Mouse (Mus musculus): ENCODE results near the gene Eml6.
"Not testable (repeated sequence)": the region's sequence is repeated elsewhere in the genome, so short reads cannot be mapped to it uniquely, and the experiment has no call there.

Eml6 gene

DNA sequence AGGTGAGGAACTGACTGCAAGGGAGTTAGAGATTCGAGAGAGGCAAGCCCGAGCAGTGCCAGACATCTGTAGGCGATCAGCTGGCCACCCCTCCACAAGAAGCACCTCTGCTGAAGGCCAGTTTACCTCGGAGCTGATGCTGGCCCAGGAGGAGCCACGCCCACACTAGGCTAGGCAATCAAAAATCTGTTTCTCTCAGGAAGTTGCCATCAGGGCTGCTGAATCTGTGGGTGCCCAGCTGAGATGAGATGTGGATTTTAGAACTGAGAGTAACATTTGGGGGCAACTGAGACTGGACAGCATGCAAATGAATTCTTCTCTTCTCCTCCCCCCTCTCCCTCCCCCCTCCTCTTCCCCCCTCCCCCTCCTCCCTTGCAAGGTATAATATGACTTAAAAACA, 238.4 kb downstream of the Eml6 start:
- no peak for DNase-seq

DNA sequence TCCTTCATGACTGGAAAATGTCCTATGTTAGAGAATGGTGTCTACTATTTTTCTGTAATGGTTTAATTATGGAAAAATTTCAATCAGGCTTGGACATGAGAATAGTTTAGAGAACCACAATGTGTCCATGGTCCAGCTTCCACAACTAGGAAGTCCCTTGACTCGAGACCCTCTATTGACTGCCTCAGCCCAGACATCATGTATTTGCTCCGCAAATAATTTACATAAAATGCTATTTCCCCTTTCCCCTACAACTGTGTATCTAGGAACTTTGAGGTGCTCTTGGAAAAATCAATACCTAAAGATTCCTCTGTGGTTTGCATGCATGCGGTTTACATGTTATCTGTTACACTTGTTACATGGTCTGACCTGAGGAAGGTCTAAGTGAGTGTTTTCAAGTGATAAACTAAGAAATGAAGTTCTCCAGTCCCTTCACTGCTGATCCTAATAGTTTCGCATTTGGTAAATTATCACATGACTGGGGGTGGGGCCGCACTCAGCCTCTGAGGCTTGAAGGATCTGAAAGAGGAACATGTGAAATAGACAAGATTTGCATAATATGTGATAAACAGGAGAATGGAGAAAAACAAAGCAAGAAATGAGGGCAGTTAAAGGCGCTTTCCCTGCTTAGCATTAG, 239.1 kb downstream of the Eml6 start:
- DNase-seq: no peak

DNA sequence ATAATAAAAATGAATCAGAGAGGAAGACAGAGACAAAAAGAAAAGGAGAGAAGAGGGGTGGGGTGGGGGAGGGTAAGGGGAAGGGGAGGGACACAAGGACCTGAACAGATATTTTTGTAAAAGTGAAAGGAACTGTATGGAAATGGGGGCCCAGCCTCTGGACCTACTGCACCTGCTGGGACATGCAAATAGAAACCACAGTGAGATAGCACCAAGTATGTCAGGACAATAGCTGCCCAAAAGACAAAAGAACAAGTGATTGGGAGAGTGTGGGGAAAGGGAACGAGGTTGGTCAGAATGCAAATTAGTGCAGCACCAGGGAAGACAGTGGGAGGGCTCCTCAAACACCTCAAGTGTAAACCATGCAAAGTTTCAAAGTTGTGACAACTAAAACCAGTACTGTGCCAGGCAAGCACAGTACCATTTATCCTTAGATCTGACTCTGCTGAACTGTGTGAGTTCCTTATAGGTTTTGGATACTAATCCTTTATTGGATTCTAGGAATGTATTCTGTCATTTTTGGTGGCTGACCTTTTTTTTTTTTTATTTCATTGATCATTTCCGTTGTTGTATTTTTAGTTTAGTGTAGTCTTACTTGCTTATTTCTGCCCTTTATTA, 246.3 kb downstream of the Eml6 start:
- DNase-seq: no peak

DNA sequence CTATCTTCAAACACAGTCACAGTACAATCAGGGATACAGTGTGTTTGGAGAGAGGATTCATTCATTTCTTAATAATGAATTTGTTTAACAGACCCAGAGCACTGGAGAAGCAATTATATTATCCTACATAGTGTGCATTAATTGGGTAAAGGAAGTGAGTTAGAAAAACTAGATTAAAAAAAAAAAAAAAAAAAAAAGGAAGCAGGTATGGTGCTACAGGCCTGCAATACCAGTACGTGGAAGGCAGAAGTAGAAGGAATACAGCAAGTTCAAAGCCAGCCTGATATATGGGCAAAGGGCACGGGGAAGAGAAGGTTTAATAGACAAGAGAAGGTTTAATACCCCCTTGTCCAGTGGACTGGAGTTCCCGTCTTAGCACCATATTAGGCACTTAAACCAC, 246.9 kb downstream of the Eml6 start:
- no peak for DNase-seq

DNA sequence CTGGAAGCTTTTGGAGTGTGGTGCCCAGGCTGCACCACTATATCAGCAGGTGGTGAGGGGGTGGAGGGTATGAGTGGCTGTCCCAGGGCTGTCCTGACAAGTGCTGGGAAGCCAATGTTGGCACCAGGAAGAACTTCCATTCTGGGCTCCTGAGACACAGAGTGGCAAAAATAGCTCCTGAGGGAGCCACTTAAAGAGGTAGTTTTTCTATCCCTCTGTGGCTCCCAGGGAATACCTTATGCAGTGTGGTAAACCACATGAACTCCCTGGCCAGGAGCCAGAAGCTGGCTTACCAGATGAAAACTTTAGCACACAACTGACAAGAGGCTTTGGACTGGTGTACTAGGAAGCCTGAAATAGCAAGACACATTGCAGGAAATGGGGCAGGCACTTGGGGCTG, 247.9 kb downstream of the Eml6 start:
- DNase-seq: no peak

DNA sequence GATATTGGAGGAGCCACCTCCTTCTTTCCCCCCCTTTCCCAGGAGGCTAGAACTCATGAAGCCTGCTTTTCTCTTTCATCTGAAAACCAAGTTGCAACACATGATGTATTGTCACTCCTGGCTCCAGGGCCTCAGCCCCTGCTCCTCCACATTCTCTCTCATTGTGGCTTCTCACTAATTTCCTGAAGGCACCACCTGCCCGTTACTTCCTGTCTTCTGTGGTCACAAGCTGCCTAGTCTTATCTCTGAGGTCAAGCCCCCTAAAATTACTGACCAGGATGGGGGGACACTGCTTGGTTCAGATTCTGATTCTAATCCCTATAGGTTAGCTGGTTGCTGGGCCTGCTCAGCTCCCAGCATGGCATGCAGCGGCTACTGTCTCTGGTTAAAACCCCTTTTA, 251.1 kb downstream of the Eml6 start:
- no peak for DNase-seq

DNA sequence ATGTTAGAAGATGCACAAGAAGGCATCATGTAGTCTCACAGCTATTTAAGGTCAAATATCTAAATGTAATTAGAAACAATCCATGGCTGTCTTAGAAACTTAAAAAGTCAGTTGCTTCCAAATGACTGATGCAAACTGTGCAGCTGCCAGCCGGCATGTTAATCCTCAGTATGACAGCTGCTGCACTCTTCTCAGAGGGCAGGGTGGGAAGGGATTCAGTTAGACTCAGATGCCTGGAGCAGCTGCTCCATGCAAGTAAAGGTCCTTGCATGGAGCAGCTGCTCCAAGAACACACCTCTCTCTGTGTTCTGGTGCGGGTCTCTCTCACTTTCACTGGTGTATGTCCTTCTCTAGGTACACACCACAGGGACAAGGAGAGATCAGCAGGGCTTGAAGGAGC, 251.5 kb downstream of the Eml6 start:
- DNase-seq: no peak

DNA sequence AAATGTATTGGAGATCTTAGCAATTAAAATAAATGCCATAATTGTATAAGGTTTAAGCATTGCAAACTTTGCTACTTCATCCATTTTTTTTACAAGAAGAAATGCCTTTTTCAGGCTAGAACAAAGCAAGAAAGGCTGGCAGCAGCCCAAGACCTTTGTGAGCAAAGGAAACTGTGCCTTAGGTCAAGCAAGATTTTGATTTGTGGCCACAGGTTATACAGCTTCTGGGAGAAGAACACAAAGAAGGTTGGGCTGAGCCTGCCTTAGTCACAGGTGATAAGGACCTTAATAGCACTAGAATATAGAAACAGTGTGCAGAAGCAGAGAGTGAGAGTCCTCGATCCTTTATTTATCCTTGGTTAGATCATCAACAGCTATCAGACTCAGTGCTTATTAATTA, 253.6 kb downstream of the Eml6 start:
- DNase-seq: no peak

DNA sequence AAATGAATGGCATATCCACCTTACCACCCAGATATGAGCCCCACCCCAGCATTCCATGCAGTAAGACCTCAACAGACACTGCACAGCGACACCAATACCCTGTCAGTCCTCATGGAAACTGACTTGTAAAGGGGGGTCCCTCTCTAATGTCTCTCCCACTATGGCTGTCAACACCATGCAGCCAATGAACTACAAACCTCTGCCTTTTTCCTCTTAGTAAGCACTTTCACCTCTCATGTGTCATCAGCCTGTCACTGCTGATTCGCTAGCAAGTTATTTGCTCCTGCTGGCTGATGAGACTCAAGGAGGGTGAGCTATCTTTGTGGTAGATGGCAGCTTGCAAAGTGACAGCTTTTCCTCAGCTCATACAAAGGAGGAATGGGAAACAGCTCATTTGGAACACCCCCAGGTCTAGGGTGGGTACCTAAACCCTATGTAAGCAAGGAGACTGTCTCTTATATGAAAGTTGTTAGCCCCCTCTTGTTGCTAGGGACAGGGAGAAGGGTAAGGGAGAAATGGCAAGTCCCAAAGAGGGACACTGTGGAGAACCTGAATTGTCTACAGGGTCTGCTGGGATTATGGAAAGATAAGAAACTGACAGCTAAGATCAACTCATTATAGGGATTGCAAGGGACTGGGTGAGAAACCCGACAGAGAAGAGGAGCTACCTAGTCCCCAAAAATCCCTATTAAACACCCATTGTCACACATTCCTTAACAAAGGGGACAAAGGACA, 255.0 kb downstream of the Eml6 start:
- DNase-seq: no peak

DNA sequence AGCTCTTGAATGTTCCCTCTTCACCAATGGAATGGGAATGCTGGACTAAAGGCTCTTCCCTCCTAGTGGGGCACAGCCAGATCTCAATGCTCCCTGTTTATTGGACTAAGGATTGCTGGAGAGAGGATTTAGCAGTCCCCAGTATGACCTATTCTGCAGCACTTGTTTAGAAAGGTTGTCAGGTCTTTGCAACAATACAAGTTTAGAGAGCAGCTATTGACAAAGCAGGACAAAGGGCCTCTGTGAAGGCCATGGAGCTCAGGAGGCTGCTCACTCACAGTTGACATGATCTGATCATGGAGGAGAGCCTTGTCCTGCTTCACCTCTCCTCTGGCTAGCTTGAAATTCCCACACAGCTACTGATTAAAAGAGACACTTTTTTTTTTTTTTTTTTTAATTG, 257.3 kb downstream of the Eml6 start:
- no peak for DNase-seq

DNA sequence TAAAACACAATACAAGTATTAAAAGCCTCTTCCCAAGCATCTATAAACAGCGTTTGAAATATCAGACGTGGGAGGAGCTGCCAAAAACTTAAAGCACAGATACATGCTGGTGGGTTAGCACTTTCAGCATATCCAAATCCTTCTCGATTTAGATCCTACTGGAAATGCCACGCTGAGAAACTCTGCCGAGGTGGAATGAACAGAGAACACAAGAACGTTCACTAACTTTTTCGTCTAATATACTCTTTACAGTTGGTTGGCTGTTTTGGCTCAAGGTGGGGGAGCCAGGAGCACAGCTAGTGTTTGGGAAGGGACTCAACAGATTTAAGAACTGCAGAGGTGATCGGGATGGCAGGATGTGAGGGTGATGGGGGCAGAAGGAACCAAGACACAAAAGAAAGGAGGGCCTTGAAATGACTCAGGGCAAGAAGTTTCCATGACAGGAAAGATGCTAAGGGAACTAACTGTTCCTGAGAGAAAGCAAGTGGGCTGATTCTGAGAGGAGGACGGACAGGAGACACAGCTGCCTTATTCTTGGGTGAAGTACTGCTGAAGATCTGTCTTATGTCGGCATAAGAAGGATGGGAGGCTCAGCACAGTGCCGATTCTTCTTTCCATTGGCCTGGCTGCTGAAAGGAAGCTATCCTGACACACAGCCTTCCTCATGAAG, 259.4 kb downstream of the Eml6 start:
- DNase-seq: no peak

DNA sequence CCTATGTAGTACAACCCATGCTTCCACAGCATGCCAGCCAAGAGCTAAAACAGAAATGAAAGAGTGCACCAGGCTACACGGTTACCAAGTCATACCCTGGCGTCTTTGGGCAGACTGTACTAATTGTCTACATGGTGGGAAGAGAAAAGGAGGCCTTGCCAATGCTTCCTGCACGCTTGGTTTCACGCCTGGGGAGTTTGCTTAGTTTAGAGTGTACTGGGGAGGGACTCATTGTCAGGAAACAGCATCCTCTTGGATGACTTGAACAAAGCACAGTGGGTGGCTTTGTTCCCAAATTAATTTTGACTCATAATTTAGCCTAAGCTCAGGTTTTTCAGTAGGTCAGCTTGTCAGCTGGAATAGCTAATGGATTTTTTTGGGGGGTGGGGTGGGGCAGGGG, 260.8 kb downstream of the Eml6 start:
- no peak for DNase-seq

DNA sequence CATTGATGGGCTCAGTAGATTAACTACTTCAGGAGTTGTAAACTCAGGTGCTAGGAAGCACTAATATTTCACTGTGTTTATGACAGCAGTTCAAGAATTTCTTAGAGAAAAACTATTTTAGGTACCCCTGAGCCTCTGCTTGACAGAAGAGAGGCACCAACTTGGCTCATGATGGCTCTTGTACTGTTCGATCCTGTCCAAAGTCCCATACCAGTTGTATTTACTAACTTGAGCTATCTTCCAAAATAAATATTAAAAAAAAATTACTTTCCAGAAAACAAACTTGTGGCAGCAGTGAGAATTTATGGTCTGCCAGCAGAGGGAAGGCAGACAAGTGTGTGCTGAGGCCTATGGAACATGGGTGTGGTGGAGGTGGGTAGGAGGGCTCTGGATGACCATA, 263.1 kb downstream of the Eml6 start:
- DNase-seq: no peak

DNA sequence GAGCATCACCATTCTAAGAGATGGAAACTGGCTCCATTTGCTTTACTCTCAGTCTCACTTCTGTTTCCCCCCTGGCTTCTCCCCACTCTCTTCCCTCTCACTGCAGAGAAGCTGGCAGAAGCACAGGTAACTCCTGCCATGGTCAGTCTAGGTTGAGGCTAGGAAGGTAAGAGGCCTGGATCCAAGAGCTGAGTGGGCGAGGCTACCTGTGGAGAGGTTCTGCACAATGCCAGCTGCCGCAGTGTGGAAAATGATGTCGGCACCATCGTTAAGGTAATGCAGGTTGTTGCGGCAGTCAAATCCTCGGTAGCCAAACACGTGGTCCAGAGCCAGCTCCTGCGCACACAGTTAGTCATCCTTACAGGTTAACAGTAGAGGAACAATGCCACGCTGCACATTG, 264.4 kb downstream of the Eml6 start:
- no peak for DNase-seq

DNA sequence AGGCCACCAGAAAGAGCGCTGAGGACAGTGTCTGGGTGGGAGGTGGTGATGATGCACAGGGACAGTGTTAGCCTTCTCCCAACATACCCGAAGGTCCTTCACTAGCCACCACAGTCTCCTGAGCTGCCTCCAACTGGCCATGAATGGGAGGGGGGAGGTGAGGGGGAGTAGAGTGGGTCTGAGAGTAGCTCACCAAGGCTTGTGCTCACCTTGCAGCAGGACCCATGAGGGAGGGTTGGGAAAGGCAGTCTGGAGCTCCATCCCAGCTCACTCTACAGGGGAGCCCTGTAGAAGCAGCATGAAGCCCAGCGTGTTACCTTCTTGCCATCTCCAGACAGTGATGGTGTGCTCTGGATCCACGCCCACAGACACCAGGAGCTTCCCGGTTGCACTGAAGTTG, 267.2 kb downstream of the Eml6 start:
- no peak for DNase-seq

DNA sequence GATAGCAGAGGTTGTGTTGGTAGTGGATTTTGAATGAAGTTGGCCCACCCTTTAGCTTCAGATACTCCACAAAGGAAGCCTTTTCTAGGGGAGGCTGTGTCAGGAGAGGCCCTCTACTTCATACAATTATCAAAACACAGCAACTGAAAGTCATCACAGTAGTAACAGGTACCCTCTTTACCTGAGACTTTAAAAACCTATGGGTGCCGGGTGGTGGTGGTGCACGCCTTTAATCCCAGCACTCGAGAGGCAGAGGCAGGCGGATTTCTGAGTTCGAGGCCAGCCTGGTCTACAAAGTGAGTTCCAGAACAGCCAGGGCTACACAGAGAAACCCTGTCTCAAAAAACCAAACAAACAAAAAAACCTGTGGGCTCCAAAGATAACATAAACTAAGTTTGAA, 269.8 kb downstream of the Eml6 start:
- not testable (repeated sequence) for DNase-seq

DNA sequence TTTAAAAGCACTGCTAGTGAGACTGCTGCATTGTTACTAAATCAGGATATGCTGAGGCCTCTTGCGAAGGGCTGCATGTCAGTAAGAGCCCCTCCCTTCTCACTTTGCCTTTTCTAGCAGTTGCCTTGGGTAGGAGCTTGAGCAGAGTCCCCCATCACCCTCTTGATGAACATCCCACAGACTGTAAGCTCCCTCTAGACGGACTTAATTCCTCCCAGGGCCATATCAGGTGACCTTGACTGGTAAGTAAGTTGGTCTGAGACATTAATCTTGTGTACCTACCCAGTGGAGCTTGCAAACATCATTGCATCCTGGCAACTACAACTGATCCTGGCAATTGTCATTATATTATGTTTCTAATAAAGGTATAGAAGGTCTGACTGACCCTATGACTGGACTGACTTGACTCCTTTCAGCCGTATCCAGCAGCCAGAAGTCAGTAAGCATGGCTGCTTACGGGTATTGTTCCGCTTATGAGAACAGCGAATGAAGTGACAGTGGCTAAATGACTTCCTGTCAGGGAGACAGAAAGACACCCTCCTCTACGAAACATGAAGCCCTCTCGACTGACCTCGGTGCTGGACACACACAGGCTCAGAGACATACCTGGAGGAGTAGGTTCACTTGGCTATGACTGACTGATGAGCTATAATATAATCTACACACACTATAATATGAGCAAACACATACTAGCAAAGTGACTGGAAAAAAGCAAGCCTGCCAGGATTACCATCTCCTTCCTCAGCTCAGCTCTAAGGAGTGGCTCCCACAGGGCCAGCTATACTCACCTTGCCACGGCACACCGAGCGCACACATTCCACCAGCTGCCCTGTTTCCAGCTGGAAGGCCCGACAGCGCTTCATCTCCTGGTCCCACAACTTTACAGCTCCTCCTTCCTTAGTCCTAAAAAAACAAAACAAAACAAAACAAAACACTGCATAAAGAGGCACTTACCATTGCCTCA, 273.9 kb downstream of the Eml6 start:
- no peak for DNase-seq

DNA sequence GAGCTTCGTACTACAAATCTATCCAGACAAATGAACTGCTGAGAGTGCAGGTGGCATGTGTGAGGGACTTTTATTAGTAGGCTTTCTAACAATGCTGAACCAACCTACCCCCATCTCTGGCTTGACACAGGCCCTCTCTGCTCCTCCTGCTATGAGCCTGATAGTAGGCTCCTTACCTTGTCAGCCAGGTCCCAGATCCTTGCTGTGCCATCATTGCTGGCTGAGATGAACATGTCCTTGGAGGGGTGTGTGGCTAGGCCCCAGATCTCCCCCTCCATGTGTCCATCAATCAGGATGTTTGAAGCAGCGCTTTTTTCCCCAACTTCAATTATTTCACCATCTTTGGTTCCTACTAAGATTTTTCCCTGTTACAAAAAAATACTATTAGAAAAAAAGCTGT, 274.8 kb downstream of the Eml6 start:
- no peak for DNase-seq

DNA sequence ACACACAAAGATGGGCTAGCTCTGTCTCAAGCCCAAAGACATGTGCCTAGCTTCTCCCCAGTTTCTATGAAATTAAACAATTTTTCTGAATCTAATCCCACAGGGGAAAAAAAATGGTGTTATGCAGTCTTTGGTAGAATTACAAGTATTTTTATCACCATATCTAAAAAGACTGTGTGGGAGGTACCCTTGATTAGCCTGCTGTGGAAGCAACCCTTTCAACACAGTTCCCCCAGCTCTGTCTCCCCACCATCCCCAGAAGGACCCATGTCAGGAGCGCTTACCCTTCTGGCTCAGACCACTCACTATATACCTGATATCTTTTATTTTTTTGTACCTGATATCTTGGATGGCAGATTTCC, 276.4 kb downstream of the Eml6 start:
- no peak for DNase-seq

DNA sequence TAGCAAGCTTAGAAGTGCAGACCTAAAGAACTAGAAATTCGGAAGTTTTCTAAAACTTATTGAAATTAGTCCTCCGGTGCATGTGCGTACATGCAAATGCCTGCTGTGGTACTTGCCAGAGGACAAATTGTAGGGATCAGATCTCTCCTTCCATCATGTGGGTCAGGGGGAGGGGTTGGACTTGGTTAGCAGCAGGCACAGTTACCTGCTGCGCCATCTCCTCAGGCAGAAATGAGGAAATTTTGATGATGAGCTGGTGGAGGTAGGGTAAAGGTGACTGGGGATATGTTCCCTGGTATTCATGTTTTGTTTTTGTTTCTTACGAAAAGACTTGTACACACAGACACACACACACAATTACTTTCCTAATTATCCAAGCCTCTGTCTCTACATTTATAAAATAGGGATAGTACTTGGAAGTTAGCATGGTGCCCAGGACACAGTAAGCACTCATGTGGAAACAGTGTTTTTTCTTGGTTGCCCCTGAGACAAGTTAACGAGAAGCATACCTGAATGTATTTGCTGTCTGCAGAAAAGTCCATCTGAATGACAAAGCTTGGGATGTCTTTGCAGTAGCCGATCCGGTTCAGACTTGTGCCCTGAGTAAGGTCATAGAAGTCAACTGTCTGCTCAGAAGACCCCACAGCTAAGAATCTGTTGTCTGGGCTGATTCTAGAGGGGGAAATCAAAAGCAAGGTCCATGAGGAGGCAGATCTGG, 276.9 kb downstream of the Eml6 start:
- no peak for DNase-seq

DNA sequence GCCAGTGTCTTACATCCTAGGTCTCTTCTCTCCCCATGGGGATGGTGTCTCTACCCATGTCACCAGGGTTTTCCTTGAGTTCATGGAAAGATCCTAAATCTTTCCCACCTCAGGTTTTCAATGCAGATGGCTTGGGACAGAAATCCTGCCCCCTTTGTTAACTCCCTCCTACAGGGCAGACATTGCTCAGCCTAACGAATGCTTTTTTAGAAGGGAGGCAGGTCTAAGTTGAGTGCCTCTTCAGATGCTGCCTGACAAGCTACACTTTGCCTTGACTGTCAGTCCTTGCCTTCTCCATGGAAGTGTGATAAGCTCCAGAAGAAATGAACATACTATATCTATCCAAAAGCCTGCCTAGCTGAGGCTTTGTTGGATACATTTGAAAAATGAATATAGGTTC, 278.0 kb downstream of the Eml6 start:
- no peak for DNase-seq

DNA sequence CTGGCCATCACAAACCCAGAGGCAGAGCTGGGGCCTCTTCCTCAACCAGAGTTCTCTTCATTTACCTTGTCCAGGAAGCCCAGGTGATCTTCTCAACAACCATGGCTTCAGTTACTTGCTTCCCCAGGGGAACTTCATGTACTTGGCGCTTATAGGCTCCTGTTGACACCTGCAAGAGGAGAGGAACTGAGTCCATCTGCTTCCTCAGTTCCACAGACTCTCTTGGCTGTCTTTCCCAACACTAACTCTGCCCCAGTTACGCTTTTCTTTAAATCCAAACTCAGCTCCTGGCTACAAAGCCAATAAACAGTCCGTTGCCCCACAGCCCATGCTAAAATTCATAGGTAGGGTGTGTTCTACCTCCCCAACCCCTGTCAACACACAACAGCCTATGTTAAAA, 278.5 kb downstream of the Eml6 start:
- DNase-seq: no peak

All from thymus, postnatal 25 days (tissue).